Mouse (Mus musculus) left cerebral cortex, adult 2 months (tissue): ENCODE measurements at regions not wholly inside any gene's neighbourhood (a gene's known extent, or its start where the extent isn't known, plus 50 kb on each side); places are given as distances from the start of the nearest gene placed in this dataset.
"Not testable (repeated sequence)": the region's sequence is repeated elsewhere in the genome, so short reads cannot be mapped to it uniquely, and the experiment has no call there.

Experiments
- DNase-seq, 2 experiments: peaks; one replicate each; pipeline ENCODE4 v3.0.0; 2021 to 2022; ENCODE audit warnings: low spot score in 2 of 2, mixed read lengths in 1 of 2; ENCODE audit errors: extremely low spot score in 1 of 2
- H3K27ac ChIP-seq: fragments of 200-600 bp; 2 replicates; pipeline ENCODE4 v1.8.1; 2022
- H3K4me3 ChIP-seq: fragments of 200-600 bp; 2 replicates; pipeline ENCODE4 v1.8.1; 2022
- CTCF ChIP-seq: fragments of 200-600 bp; IDR thresholded peaks from 2 replicates; pipeline ENCODE4 v1.8.1; 2022; ENCODE audit warnings: antibody characterized with exemption, mild to moderate bottlenecking, moderate library complexity
- intact Hi-C: fragments of 180-260 bp; cut with DNase I; formaldehyde crosslinking; loops from one replicate; pipeline ENCODE4 v1.15.1; 2025
- microRNA-seq, 2 experiments: library from miRNA; unstranded; fragments of <30 nt; microRNA quantifications; one replicate each; pipeline ENCODE4 v1.2.0; 2021

DNA sequence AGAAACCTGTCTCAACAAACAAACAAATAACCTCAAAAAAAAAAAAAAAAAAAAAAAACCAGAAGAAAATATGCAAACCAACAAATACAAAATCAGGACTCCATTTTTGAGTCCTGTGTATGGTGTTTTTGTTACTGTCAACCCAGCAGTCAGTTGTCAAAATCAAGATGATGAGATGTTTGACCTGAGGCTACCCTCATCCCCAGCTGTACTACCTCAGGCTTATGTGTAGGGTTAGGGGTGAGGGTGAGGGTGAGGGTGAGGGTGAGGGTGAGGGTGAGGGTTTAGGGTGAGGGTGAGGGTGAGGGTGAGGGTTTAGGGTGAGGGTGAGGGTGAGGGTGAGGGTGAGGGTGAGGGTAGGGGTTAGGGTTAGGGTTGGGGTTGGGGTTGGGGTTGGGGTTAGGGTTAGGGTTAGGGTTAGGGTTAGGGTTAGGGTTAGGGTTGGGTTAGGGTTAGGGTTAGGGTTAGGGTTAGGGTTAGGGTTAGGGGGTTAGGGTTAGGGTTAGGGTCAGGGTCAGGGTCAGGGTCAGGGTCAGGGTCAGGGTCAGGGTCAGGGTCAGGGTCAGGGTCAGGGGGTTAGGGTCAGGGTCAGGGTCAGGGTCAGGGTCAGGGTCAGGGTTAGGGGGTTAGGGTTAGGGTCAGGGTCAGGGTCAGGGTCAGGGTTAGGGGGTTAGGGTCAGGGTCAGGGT, 97.0 kb upstream of the Vmn2r87 start:
- intact Hi-C loops, H3K27ac ChIP-seq, H3K4me3 ChIP-seq: not testable (repeated sequence)
- DNase-seq = peak in 1 of 2 experiments; percentile 13

DNA sequence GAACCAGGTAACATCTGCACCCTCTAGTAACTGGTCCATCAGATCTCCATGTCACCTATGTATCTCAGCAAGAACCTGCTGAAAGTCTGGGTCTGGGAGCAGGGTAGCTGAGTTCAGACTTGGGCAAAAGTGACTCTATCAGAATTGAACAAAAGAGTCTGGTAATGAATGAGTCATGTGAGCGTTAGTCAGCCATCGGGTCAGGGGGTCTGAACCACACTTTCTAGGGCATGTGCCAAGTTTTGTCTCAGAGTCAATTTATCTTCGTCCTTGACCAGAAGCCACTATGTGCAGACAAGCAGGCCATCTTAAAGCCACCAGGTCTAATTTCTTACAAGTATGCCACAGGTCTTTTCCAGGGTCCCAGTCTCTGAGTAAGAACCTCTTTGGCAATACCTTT, 69.2 kb upstream of the Vmn2r87 start:
- H3K27ac ChIP-seq, intact Hi-C loops, DNase-seq, H3K4me3 ChIP-seq: not testable (repeated sequence)

DNA sequence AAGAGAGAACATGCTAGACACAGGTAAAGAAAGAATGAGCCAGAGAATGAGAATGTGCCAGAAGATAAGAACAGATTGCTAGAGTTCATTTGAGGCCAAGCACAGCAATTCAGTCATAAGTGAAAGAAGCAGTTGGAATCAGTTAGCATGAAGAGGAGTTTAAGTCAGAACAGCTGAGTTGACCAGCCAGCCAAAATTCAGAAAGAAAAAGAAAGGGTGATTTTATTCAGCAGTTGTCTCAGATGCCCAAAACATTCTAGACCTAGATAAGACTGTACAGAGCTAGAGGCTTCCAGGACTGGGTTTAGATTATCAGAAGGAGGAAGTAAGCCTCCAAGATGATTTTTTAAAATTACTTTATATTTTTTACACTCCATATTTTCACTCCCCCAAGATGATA, 51.4 kb upstream of the Vmn2r87 start:
- DNase-seq = no peak
- intact Hi-C loops = no loop called here
- H3K4me3 ChIP-seq = no peak overlapping the region
- no peak overlapping the region for H3K27ac ChIP-seq
- no peak for TF ChIP-seq CTCF

Small RNA genes lying in the stretch of these regions (microRNA-seq; reads per million reads assigned to microRNA genes)
- 0 reads per million in 2 experiments for gene Gm26445
